Mouse (Mus musculus): ENCODE results near the gene Zfp229.
"Not testable (repeated sequence)": the region's sequence is repeated elsewhere in the genome, so short reads cannot be mapped to it uniquely, and the experiment has no call there.

Gene Zfp229

DNA sequence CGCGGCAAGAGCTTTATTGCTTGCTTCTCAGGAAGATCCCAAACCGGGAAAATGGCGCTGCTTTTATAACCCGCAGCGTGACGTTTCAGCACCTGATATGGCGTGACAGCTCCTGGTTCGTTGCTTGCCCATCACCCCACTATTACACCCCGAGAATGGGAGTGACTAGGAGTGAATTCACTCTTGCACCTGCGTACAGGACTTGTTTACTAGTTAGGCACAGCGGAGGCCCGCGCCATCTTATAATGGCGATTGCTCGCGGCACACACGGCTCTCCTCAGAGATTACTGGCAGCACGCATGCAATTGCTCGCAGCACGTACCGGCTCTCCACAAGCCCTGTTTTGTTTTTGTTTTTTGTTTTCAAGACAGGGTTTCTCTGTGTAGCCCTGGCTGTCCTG is at the start of gene Zfp229:
TSS of gene Zfp229 (plus strand) at position 301 of the 400 bp plus-strand sequence.
- not testable (repeated sequence) for DNase-seq (ENCODE audit: extremely low spot score, low spot score)

DNA sequence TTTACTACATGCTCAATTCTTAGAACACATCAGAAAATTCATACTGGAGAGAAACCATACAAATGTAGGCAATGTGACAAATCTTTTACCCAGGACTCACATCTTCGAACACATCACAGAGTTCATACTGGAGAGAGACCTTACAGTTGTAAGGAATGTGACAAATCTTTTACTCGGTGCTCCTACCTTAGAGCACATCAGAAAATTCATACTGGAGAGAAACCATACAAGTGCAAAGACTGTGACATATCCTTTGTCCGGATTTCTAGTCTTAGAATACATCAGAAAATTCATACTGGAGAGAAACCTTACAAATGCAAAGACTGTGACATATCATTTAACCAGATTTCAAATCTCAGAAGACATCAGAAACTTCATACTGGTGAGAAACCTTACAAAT is 39.0 kb upstream of the Zfp229 start, which contains the start of gene Gm10226:
TSS of gene Gm10226 (plus strand) at position 301 of the 400 bp plus-strand sequence.
- no peak for DNase-seq (ENCODE audit: extremely low spot score, low spot score)

DNA sequence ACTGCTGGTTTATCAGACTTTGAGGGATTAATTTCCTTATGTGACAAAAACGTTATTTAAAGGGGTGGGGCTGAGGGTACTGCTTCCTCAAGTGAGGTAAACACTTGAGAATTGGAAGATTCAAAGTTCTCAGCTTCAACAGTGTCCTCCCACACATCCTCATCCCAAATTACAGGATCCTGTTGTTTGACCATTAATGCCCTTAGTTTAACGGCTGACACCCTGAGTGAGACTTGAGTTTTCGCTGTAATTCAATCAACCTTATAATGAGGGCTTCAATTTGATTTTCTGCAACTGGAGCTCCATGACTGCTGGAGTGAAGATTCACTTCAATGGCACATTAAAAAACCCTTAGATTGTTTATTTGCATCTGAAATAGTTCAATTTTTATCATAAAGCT is 37.3 kb upstream of the Zfp229 start:
- DNase-seq (ENCODE audit: extremely low spot score, low spot score): no peak

DNA sequence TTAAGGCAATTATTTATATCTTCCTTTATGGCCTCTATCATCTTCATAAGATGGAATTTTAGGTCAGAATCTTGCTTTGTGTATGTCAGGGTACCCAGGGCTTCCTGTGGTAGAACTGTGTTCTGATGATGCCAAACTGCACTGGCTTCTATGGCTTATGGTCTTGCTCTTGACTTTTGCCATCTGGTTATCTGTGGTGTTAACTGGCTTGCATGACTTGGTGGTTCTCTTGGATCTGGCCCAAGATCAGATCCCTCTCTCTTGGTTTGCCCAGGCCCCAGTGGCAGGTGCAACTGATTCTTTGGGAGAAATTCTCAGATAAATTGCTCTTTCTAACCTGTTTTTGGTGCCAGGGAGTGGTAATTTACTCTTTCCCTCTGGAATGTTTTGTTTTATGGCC is 34.5 kb upstream of the Zfp229 start:
- DNase-seq (ENCODE audit: extremely low spot score, low spot score): no peak

DNA sequence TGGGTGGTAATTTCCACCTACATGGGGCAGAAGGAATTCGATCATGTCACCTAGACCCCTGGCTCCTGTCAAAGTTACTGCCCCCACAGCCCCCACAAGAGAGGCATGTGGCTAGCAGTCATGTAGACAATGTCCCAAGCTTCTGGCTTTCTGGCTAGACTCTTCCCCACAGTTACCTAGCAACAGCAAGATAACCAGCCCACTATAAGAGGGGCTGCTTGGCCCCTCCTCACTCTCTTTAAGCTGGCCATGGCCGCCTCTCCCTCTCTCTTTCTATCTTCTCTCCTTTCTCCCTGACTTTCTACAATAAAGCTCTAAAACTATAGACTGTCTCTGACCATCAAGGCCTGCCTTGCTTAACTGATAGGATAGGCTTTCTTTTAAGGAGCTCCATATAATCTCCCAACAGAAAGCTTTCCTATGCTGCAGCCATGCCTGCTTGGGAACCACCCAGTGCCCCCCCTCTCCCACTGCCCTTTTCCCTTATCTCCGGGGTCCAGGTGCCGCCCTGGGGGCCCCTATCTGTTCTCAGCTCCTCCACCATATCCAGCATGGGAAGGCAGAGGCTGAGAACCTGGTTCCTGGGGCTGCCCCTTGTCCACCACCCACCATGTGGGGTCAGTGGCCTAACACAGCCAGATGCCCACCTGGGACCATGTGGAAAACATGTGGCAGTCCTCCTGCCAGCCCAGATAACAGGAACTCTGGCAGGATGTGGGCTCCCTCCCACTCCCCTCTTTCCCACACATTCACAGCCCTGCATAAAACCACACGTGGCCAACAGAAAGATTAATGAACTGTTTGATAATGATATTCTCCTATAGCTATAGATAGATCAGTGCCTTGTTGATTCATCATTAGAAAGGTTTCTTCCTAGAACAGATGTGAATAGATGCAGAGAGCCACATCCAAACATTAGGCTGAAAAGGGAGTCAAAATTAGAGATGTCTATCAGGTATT is 28.0 kb upstream of the Zfp229 start:
- DNase-seq (ENCODE audit: extremely low spot score, low spot score): no peak

DNA sequence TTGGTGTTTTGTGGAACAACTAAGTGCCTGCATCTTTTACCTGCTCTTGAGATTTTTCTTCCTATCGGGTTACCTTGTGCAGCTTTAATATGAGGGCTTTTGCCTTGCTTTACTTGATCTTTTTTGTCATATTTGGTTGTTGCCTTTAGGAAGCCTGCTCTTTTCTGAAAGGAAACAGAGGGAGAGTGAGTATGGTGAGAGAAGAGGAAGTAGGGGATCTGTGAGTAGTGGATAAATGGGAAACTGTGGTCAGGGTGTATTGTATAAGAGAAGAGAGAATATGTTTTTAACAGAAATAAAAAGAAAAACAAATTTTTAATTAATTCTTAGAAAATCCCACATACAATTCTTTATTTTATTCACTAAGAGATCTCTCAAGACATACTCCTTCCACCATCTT is 27.2 kb upstream of the Zfp229 start:
- DNase-seq (ENCODE audit: extremely low spot score, low spot score): no peak

DNA sequence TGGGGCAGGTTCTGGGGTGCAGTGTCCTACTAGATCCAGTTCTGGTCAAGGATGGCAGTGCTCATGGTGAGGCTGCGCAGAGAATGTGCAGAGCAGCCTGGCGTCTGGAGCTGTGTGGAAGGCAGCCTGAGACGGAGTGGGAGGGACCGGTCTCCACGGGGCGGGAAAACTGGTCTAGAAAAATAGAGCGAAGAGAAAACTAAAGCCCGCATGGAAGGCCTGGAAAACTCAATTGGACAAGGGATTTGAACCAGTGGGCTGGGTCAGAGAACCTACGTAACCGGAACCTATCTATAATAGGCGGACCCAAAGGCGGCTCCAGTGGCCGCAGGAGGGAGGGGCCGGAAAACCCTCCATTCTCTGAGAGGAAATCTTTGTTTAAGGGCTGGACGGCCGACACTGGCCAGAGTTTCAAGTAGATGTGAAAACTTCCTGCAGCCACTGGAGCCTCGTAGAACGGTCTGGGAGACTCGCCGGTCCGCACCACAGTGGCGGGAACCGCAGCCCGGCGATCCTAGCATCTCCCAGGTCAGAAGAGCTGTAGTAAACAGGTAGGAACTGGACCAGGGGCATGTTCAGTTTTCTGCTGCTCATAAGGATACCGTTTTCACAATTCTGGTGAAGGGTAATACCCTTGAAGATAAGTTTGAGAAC is 23.1 kb upstream of the Zfp229 start, which contains the start of gene Zfp760:
TSS of gene Zfp760 (plus strand) at position 399 of the 654 bp plus-strand sequence.
- DNase-seq (ENCODE audit: extremely low spot score, low spot score): peak; percentile 81

DNA sequence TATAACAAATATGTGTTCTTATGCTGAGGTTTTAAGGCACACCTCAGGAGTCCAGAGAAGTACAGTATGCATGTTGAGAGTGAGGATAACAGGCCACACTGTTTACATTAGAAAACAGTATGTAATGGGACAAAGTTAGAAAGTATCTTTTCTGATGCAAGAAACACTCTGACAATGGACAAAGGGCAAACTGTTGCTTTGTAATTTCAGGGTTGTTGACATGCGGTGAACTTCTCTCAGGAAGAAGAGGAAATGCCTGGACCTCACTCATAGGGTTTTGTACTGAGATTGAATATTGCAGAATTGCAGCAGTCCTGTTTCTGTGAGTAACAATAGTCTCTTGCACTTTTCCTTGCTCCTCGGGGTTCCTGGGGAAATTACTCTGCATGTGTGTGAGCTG is 22.2 kb upstream of the Zfp229 start:
- no peak for DNase-seq (ENCODE audit: extremely low spot score, low spot score)

DNA sequence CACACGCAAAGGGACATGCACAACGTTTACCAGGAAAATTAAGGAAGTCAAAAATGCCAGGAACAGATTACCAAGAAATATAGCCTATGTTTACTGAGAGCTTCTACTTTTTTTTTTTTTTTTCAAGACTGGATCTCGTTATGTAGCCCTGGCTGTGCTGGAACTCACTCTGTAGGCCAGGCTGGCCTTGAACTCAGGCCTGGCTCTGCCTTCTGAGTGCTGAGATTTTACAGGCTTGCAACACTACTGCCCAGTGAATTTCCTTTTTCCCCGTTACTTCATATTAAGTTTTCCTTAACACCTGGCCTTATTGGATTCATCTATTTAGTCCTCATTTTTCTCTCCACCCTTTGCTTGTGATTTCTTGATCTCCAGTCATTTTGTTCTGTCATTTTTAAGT is 2.5 kb downstream of the Zfp229 start:
- DNase-seq (ENCODE audit: extremely low spot score, low spot score): no peak

DNA sequence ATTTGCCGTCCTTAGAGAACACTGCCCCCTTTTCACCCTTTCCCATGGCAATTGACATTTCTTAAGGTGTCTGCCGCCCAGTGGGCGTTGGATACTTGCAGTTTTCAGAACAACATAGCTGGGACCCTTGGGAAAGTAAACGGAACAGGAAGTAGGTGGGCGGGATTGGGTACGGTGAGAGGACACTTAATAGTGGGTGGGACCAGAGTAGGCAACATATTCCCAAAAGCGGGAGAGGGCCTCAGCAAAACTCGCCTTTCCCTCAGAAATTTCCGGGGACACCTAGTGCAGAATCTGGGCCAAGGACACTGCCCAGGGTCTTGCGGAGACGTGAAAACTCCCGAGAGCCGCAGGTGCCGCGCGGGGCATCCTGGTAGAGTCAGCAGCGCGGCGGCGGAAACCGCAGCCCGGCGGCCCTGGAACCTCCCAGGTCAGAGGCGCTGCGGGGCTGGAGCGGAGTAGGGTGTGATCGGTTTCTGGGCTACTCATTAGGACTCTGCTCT is 3.0 kb downstream of the Zfp229 start:
- peak; percentile 84 for DNase-seq (ENCODE audit: extremely low spot score, low spot score)

DNA sequence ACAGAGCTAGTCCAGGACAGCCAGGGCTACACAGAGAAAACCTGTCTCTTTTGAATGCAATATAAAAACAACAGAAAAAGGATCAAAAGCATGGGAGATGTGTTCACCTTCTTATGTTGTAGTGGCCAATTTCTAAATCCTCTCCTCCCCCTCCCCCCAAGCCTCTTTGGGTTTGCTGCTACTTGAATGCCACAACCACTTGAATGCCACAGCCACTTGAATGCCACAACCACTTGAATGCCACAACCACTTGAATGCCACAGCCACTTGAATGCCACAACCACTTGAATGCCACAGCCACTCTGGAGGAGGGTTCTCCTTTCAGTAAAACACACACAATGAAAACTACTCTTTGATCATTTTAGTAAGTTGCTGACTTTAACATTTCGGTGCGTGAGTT is 22.2 kb downstream of the Zfp229 start:
- no peak for DNase-seq (ENCODE audit: extremely low spot score, low spot score)

DNA sequence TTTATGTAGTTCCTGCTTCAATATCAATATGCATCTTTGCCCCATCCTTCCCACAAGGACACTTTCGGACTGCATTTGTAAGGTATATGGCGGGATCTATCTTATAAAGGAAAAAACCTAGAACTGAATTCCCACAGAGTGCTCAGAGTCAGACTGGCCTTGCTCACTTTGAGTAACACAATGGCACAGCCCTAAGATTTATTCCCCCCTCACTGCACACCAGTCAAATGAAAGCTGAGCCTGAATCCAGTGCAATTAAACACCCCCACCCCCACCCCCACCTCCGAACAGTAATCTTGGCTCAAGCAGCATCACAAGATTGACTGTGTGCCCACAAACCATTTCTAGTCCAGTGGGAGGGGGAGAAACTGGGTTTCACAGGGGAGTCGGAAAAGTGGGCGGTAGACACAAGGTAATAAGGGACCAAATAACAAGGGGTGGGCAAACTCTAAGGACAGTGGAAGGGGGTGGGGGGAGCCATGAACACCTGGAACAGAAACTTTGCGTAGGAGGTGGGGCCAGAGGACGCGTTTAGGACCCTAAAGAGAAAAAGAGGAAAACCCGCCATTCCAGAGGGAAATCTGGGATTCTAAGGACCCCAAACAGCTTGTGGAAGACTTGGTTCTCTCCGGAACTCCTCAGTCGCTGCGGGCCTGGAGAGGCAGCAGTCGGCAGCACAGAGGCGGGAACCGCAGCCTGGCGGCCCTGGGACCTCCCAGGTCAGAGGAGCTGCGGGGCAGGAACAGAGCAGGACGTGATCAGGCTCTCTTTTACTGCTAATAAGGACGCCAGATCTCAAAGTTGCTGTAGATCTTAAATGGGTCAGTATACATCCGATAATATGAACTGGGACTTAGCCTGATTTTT is 23.0 kb downstream of the Zfp229 start:
- peak; percentile 31 for DNase-seq (ENCODE audit: extremely low spot score, low spot score)

DNA sequence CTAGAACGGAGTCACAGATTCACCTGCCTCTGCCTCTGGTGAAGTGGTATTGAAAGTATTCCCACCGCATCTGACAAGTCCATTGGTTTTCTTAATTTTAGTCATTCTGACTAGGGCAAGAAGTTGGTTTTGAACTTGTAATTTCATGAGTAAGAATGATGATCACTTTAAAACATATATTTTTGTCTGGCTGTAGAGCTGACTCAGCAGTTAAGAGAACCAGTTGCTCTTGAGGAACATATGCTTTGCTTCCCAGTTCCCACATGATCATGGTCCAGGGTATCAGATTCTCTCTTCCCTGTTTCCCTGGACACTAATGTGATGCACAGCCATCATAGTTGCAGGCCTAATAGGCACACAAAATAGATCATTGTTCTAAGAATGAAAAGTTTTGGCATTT is 39.7 kb downstream of the Zfp229 start:
- no peak for DNase-seq (ENCODE audit: extremely low spot score, low spot score)

DNA sequence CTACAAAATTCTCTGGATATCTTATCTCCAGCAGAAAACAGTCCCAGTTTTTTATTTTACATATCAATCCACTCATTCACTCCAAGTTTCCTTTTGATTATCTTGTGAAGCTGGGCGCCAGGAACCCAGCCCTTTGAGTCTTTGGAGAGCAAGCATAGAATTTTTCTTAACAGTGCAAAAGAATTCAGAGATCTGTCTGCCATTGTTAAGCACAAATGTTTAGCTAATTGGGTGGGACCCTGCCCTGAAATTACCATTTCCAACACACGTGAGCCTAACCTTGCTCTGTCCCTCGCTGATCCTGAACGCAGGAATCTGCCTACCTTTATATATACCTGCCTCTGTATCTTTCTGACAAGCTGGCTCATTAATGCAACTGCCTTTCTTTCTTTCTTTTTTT is 61.7 kb downstream of the Zfp229 start:
- DNase-seq (ENCODE audit: extremely low spot score, low spot score): no peak

DNA sequence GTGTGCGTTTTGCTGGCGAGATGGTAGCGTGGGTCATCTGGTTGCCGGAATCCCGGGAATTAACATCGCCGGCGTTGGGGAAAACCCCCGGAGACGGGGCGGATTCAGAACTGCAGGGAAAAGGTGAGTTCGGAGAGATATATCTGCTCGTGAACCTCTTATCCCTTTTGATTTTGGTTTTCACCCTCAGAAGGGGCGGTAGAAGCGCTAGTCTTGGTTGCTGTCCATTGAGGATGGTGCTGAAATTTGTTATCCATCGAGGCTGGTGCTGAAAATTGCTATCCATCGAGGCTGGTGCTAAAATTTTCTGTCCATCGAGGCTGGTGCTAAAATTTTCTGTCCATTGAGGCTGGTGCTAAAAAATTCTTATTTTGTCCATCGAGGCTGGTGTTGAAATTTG is 70.8 kb downstream of the Zfp229 start:
- peak; percentile 12 for DNase-seq (ENCODE audit: extremely low spot score, low spot score)

All from neural tube, embryonic 10.5 days (tissue).